Mouse (Mus musculus): Measurements from ENCODE around the gene Leprot.

GRCm38 (mm10) chr4:101654256-101654655 is 6.7 kb downstream of the Leprot start:
- TF ChIP-seq CTCF (IDR thresholded peaks at IDR 0.05; ENCODE audit: borderline replicate concordance, insufficient read depth, low read length) (no peak), POLR2A (IDR thresholded peaks at IDR 0.05; ENCODE audit: low read depth, low read length) (no peak)

All from embryonic fibroblast, embryonic 13.5 days (primary cell).